ENCODE assay signal across 15 mouse cellular contexts in genomic region chr2:16344564-16344963, GRCm38 (mm10).
"Had no signal": no experiment of that assay in that cellular context is flagged by ENCODE, and none has a peak within 500 bp of the region (broad histone marks: within the 10 kb centered on the region; RNA-seq: fewer than 3 reads in every experiment).

No protein-coding gene starts in this region.

- H3K27me3 ChIP-seq: neural tube, embryonic 15.5 days; stomach, embryonic 15.5 days had no signal

- H3K9me3 ChIP-seq: neural tube, embryonic 15.5 days; stomach, embryonic 15.5 days had no signal

- H3K27ac ChIP-seq: neural tube, embryonic 15.5 days; stomach, embryonic 15.5 days; stomach, postnatal 0 days had no signal

- H3K36me3 ChIP-seq: neural tube, embryonic 15.5 days; stomach, embryonic 15.5 days had no signal

- DNase-seq: retina, postnatal 1 day; right cerebral cortex, adult 18-20 months; right cerebral cortex, postnatal 14 days; right cerebral cortex, postnatal 25 days; right cerebral cortex, postnatal 4 days; spleen, adult 18-20 months; thymus, adult 18-20 months; thymus, adult 2 months; thymus, postnatal 14 days; thymus, postnatal 25 days; thymus, postnatal 36 days; thymus, postnatal 4 days had no signal

- H3K4me1 ChIP-seq: neural tube, embryonic 15.5 days; stomach, embryonic 15.5 days had no signal

- H3K4me3 ChIP-seq: neural tube, embryonic 15.5 days; stomach, embryonic 15.5 days had no signal

- H3K9ac ChIP-seq: neural tube, embryonic 15.5 days; stomach, embryonic 15.5 days had no signal
